In the genomic region with DNA sequence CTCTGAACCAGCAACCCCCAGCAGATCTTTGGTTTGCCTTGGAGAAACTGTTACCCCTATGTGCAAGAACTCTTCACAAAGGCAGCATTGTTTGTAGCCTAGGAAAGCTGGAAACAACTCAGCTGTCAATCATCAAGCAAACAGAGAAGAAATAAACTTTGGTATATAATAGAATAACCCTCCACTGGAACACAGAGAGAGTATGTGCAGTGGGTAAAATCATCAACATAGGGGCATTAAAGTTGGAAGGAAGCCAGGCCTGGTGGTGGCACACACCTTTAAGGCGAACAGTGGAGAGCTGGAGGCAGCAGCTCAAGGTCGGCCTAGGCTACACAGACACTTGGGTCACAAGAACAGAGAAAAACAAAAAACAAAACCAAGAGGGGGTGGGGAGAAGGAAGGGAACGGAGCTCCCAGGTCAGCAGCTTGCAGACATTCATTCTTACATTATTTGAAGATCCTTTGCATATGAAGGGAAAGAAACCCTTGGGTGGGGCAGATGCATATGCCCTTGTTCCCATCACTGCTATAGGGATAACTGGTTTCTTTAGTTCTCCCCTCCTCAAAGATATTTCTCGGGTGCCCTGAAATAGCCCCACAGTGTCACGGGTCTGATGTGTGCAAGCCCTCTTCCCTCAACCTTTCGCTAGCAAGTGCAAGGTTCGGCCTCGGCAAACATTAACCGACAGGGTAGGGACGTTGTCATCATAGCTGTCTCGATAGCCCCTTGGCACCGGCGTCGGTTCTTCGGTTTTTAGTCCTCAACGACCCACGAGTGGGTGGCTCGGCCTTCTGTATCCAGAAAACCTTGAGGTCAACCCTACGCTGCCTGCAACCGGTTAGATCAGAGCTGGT, we compare ENCODE assay signal across 9 mouse cellular contexts. TPM values are rescaled to one million over a fixed set of nuclear protein-coding genes. Genes with fewer than 3 reads are reported as not detected.
DNase-seq lines count a peak whose midpoint lies in the region; ATAC-seq lines count a peak whose summit lies in the region.
"Had no signal": no experiment of that assay in that cellular context is flagged by ENCODE, and none has a peak within 500 bp of the region (broad histone marks: within the 10 kb centered on the region; RNA-seq: fewer than 3 reads in every experiment).

No protein-coding gene starts in this region.

- no peak for ATAC-seq in hindbrain, embryonic 16.5 days
- ATAC-seq in forebrain, embryonic 11.5 days (replicated peaks; ENCODE audit: low FRiP score) = peak; percentile 32
- ATAC-seq in kidney, embryonic 16.5 days (ENCODE audit: low FRiP score, low TSS enrichment) = peak; percentile 67
- ATAC-seq in midbrain, embryonic 14.5 days (ENCODE audit: low FRiP score, low TSS enrichment) = no peak

- no peaks in the 10 kb centered on the region for H3K27me3 ChIP-seq in hindbrain, embryonic 10.5 days (ENCODE audit: insufficient read depth, poor library complexity, severe bottlenecking)
- H3K27me3 ChIP-seq in hindbrain, embryonic 16.5 days (replicated peaks; ENCODE audit: control insufficient read depth, insufficient read depth, low read length) = no peaks in the 10 kb centered on the region
- no peaks in the 10 kb centered on the region for H3K27me3 ChIP-seq in forebrain, embryonic 11.5 days (ENCODE audit: control insufficient read depth, insufficient read depth, low read length)
- no peaks in the 10 kb centered on the region for H3K27me3 ChIP-seq in kidney, embryonic 16.5 days (ENCODE audit: insufficient read depth, low read length)
- no peaks in the 10 kb centered on the region for H3K27me3 ChIP-seq in midbrain, embryonic 14.5 days (ENCODE audit: control insufficient read depth, insufficient read depth, low read length)
- H3K27me3 ChIP-seq: CH12.LX had no signal

- WGBS in hindbrain, embryonic 10.5 days = 10% methylated on average over 20 of the region's 20 CpGs
- WGBS in hindbrain, embryonic 16.5 days = 16% methylated on average over 20 of the region's 20 CpGs
- WGBS in forebrain, embryonic 11.5 days = 13% methylated on average over 20 of the region's 20 CpGs
- 17% methylated on average over 20 of the region's 20 CpGs for WGBS in kidney, embryonic 16.5 days
- 16% methylated on average over 20 of the region's 20 CpGs for WGBS in midbrain, embryonic 14.5 days

- no peak overlapping the region for H3K9ac ChIP-seq in hindbrain, embryonic 16.5 days (ENCODE audit: low read depth, low read length)
- H3K9ac ChIP-seq in forebrain, embryonic 11.5 days (ENCODE audit: low read length) = no peak overlapping the region
- no peak overlapping the region; the same call in 1 of the 2 replicates for H3K9ac ChIP-seq in kidney, embryonic 16.5 days (replicated peaks; ENCODE audit: low read length)
- no peak overlapping the region for H3K9ac ChIP-seq in midbrain, embryonic 14.5 days (replicated peaks; ENCODE audit: low read length)

- peaks cover 26% of the 10 kb centered on the region for H3K4me1 ChIP-seq in hindbrain, embryonic 10.5 days (replicated peaks)
- peaks cover 7% of the 10 kb centered on the region for H3K4me1 ChIP-seq in hindbrain, embryonic 16.5 days (ENCODE audit: control insufficient read depth, insufficient read depth, low read depth, low read length)
- H3K4me1 ChIP-seq in forebrain, embryonic 11.5 days (replicated peaks; ENCODE audit: control insufficient read depth, insufficient read depth, low read length) = peaks cover 10% of the 10 kb centered on the region; the same call in 1 of the 2 replicates
- H3K4me1 ChIP-seq in kidney, embryonic 16.5 days (ENCODE audit: insufficient read depth, low read length) = peaks cover 11% of the 10 kb centered on the region; the same call in 1 of the 2 replicates
- peaks cover 6% of the 10 kb centered on the region; the same call in 1 of the 2 replicates for H3K4me1 ChIP-seq in midbrain, embryonic 14.5 days (ENCODE audit: control insufficient read depth, insufficient read depth, low read length)

- H3K36me3 ChIP-seq in hindbrain, embryonic 10.5 days = no peaks in the 10 kb centered on the region
- H3K36me3 ChIP-seq in hindbrain, embryonic 16.5 days (ENCODE audit: control insufficient read depth, insufficient read depth, low read length) = no peaks in the 10 kb centered on the region
- no peaks in the 10 kb centered on the region for H3K36me3 ChIP-seq in forebrain, embryonic 11.5 days (ENCODE audit: control insufficient read depth, insufficient read depth, low read length)
- no peaks in the 10 kb centered on the region for H3K36me3 ChIP-seq in kidney, embryonic 16.5 days (ENCODE audit: insufficient read depth, low read length)
- H3K36me3 ChIP-seq in midbrain, embryonic 14.5 days (ENCODE audit: control insufficient read depth, insufficient read depth, low read length) = no peaks in the 10 kb centered on the region

- peak overlapping the region; percentile 16 for H3K4me3 ChIP-seq in hindbrain, embryonic 10.5 days
- no peak overlapping the region for H3K4me3 ChIP-seq in hindbrain, embryonic 16.5 days (ENCODE audit: low read length)
- no peak overlapping the region for H3K4me3 ChIP-seq in forebrain, embryonic 11.5 days (ENCODE audit: low read depth, low read length)
- no peak overlapping the region for H3K4me3 ChIP-seq in kidney, embryonic 16.5 days (ENCODE audit: low read length)
- no peak overlapping the region for H3K4me3 ChIP-seq in midbrain, embryonic 14.5 days (replicated peaks; ENCODE audit: low read depth, low read length)

- no peaks in the 10 kb centered on the region for H3K9me3 ChIP-seq in hindbrain, embryonic 10.5 days
- H3K9me3 ChIP-seq in hindbrain, embryonic 16.5 days (ENCODE audit: control insufficient read depth, low read length) = no peaks in the 10 kb centered on the region
- no peaks in the 10 kb centered on the region for H3K9me3 ChIP-seq in forebrain, embryonic 11.5 days (ENCODE audit: control insufficient read depth, low read length)
- no peaks in the 10 kb centered on the region for H3K9me3 ChIP-seq in kidney, embryonic 16.5 days (ENCODE audit: low read length)
- H3K9me3 ChIP-seq in midbrain, embryonic 14.5 days (ENCODE audit: control insufficient read depth, low read length) = no peaks in the 10 kb centered on the region

- H3K4me2 ChIP-seq in hindbrain, embryonic 16.5 days (ENCODE audit: low read length) = no peak overlapping the region
- H3K4me2 ChIP-seq in forebrain, embryonic 11.5 days (ENCODE audit: low read depth, low read length, severe bottlenecking) = peak overlapping the region; percentile 21
- peak overlapping the region; percentile 45 for H3K4me2 ChIP-seq in kidney, embryonic 16.5 days (replicated peaks; ENCODE audit: low read depth, low read length)
- H3K4me2 ChIP-seq in midbrain, embryonic 14.5 days (ENCODE audit: low read length) = peak overlapping the region; percentile 6; the same call in 1 of the 2 replicates

- H3K27ac ChIP-seq in hindbrain, embryonic 10.5 days = peak overlapping the region; percentile 74
- H3K27ac ChIP-seq in hindbrain, embryonic 16.5 days (ENCODE audit: low read depth, low read length) = no peak overlapping the region
- H3K27ac ChIP-seq in forebrain, embryonic 11.5 days (ENCODE audit: low read depth, low read length) = no peak overlapping the region
- peak overlapping the region; percentile 65 for H3K27ac ChIP-seq in kidney, embryonic 16.5 days (ENCODE audit: low read length)
- H3K27ac ChIP-seq in midbrain, embryonic 14.5 days (replicated peaks; ENCODE audit: low read depth, low read length) = peak overlapping the region; percentile 26; the same call in 1 of the 2 replicates

- no peak for DNase-seq in hindbrain, embryonic 10.5 days (ENCODE audit: low spot score)
- DNase-seq in forebrain, embryonic 11.5 days (ENCODE audit: low spot score) = no peak
- no peak for DNase-seq in midbrain, embryonic 14.5 days
- no peak for DNase-seq in spleen, adult 12 weeks (ENCODE audit: low spot score)
- no peak for DNase-seq in cerebellum, postnatal 14 days
- no peak for DNase-seq in heart, postnatal 4 days

RNA-seq across cellular contexts. Expression of a gene that starts 11.4 kb away (rescaled TPM):
- 1.6 and 3.1 TPM in 2 replicates for polyA plus RNA-seq in hindbrain, embryonic 10.5 days (2016; fragmentation: Nextera tagmentation; extraction: Ambion mirVana)
- polyA plus RNA-seq in hindbrain, embryonic 16.5 days (2015; fragmentation: Nextera tagmentation; extraction: Ambion mirVana) = 0.64 and 1.9 TPM in 2 replicates
- 2.3 and 3.4 TPM in 2 replicates for polyA plus RNA-seq in forebrain, embryonic 11.5 days (2014; fragmentation: Nextera tagmentation; extraction: Ambion mirVana)
- 4.0 and 4.4 TPM in 2 replicates for polyA plus RNA-seq in kidney, embryonic 16.5 days (2015; fragmentation: Nextera tagmentation; extraction: Ambion mirVana)
- 1.2 TPM in 2 replicates for polyA plus RNA-seq in midbrain, embryonic 14.5 days (2014; fragmentation: Nextera tagmentation; extraction: Ambion mirVana)
- under 1 TPM in 1 of 2 experiments, not detected in 1; 0.21 TPM for total RNA-seq in heart, postnatal 4 days (2021)

RNA-seq across cellular contexts. Expression of a gene that starts 21.8 kb away (rescaled TPM):
- polyA plus RNA-seq in hindbrain, embryonic 10.5 days (2016; fragmentation: Nextera tagmentation; extraction: Ambion mirVana) = 2,694 and 3,395 TPM in 2 replicates
- 1,592 and 1,680 TPM in 2 replicates for polyA plus RNA-seq in hindbrain, embryonic 16.5 days (2015; fragmentation: Nextera tagmentation; extraction: Ambion mirVana)
- polyA plus RNA-seq in forebrain, embryonic 11.5 days (2014; fragmentation: Nextera tagmentation; extraction: Ambion mirVana) = 2,277 and 2,481 TPM in 2 replicates
- polyA plus RNA-seq in kidney, embryonic 16.5 days (2015; fragmentation: Nextera tagmentation; extraction: Ambion mirVana) = 2,002 and 2,111 TPM in 2 replicates
- polyA plus RNA-seq in midbrain, embryonic 14.5 days (2014; fragmentation: Nextera tagmentation; extraction: Ambion mirVana) = 1,381 and 1,864 TPM in 2 replicates
- total RNA-seq in heart, postnatal 4 days (2021) = 100 to 1,000 TPM; 422 to 490 TPM

RNA-seq across cellular contexts. Expression of a gene that starts 39.6 kb away (rescaled TPM):
- polyA plus RNA-seq in hindbrain, embryonic 10.5 days (2016; fragmentation: Nextera tagmentation; extraction: Ambion mirVana) = 284 and 332 TPM in 2 replicates
- polyA plus RNA-seq in hindbrain, embryonic 16.5 days (2015; fragmentation: Nextera tagmentation; extraction: Ambion mirVana) = 252 TPM in 2 replicates
- polyA plus RNA-seq in forebrain, embryonic 11.5 days (2014; fragmentation: Nextera tagmentation; extraction: Ambion mirVana) = 295 TPM in 2 replicates
- polyA plus RNA-seq in kidney, embryonic 16.5 days (2015; fragmentation: Nextera tagmentation; extraction: Ambion mirVana) = 239 and 250 TPM in 2 replicates
- polyA plus RNA-seq in midbrain, embryonic 14.5 days (2014; fragmentation: Nextera tagmentation; extraction: Ambion mirVana) = 277 and 283 TPM in 2 replicates
- total RNA-seq in heart, postnatal 4 days (2021) = 10 to 100 TPM; 54.2 to 56.5 TPM

RNA-seq across cellular contexts. Expression of a gene that starts 44.6 kb away (rescaled TPM):
- 7.9 and 8.5 TPM in 2 replicates for polyA plus RNA-seq in hindbrain, embryonic 10.5 days (2016; fragmentation: Nextera tagmentation; extraction: Ambion mirVana)
- polyA plus RNA-seq in hindbrain, embryonic 16.5 days (2015; fragmentation: Nextera tagmentation; extraction: Ambion mirVana) = 7.9 and 8.5 TPM in 2 replicates
- polyA plus RNA-seq in forebrain, embryonic 11.5 days (2014; fragmentation: Nextera tagmentation; extraction: Ambion mirVana) = 6.9 and 8.8 TPM in 2 replicates
- polyA plus RNA-seq in kidney, embryonic 16.5 days (2015; fragmentation: Nextera tagmentation; extraction: Ambion mirVana) = 53.0 and 56.2 TPM in 2 replicates
- polyA plus RNA-seq in midbrain, embryonic 14.5 days (2014; fragmentation: Nextera tagmentation; extraction: Ambion mirVana) = 3.8 and 4.3 TPM in 2 replicates
- total RNA-seq in heart, postnatal 4 days (2021) = 1 to 10 TPM; 8.7 to 9.6 TPM

RNA-seq across cellular contexts. Expression of a gene that starts 51.1 kb away (rescaled TPM):
- 9.3 and 13.1 TPM in 2 replicates for polyA plus RNA-seq in hindbrain, embryonic 10.5 days (2016; fragmentation: Nextera tagmentation; extraction: Ambion mirVana)
- 167 and 218 TPM in 2 replicates for polyA plus RNA-seq in hindbrain, embryonic 16.5 days (2015; fragmentation: Nextera tagmentation; extraction: Ambion mirVana)
- polyA plus RNA-seq in forebrain, embryonic 11.5 days (2014; fragmentation: Nextera tagmentation; extraction: Ambion mirVana) = 6.6 and 7.4 TPM in 2 replicates
- 198 and 237 TPM in 2 replicates for polyA plus RNA-seq in kidney, embryonic 16.5 days (2015; fragmentation: Nextera tagmentation; extraction: Ambion mirVana)
- polyA plus RNA-seq in midbrain, embryonic 14.5 days (2014; fragmentation: Nextera tagmentation; extraction: Ambion mirVana) = 44.2 and 76.8 TPM in 2 replicates
- 100 to 1,000 TPM; 882 to 898 TPM for total RNA-seq in heart, postnatal 4 days (2021)

Comparison
In these comparisons a context has a peak if more than half of its experiments do, and no peak if none do; other contexts are left out.
1. H3K27ac ChIP-seq: peak in hindbrain, embryonic 10.5 days (single experiment), kidney, embryonic 16.5 days (single experiment) and midbrain, embryonic 14.5 days (single experiment); none in hindbrain, embryonic 16.5 days (single experiment) and forebrain, embryonic 11.5 days (single experiment).
2. ATAC-seq: peak in forebrain, embryonic 11.5 days (single experiment) and kidney, embryonic 16.5 days (single experiment); none in hindbrain, embryonic 16.5 days (single experiment) and midbrain, embryonic 14.5 days (single experiment).